Mouse (Mus musculus): ENCODE measurements at regions not wholly inside any gene's neighbourhood (a gene's known extent, or its start where the extent isn't known, plus 50 kb on each side); places are given as distances from the start of the nearest gene placed in this dataset.

- TF ChIP-seq CTCF (IDR thresholded peaks at IDR 0.05; ENCODE audit: borderline replicate concordance, extremely low read depth, insufficient read depth, insufficient read length) (no peak), POLR2A (IDR thresholded peaks at IDR 0.05; ENCODE audit: borderline replicate concordance, extremely low read depth, insufficient read depth, insufficient read length, poor library complexity, severe bottlenecking) (no peak)
These were observed 161.0 kb downstream of the Foxo1 start for GRCm38 (mm10) chr3:52429014-52429589.
